Mouse (Mus musculus) liver, adult 2 months (tissue): ENCODE results near the gene Ms4a18.

ENCODE experiments used
- CTCF ChIP-seq: fragments of 200-500 bp; IDR thresholded peaks from 2 replicates; pipeline ENCODE4 v1.5.1; 2011; ENCODE audit warnings: low read depth, low read length, control low read depth
- POLR2A ChIP-seq: fragments of 200-500 bp; IDR thresholded peaks from 2 replicates; pipeline ENCODE4 v1.6.1; 2011; ENCODE audit warnings: low read length, control low read depth; ENCODE audit not compliant: insufficient read depth; ENCODE audit errors: extremely low read depth

- TF ChIP-seq POLR2A = no peak
- TF ChIP-seq CTCF = no peak
Measured at GRCm38 (mm10) chr19:10991911-10992310, 25.9 kb downstream of the Ms4a18 start.
